Mouse (Mus musculus) heart, embryonic 13.5 days (tissue): Measurements from ENCODE around the gene Trim28. TPM values are rescaled to one million over a fixed set of nuclear protein-coding genes. Genes with fewer than 3 reads are reported as not detected.

ENCODE experiments used
- ATAC-seq: fragments of 200-750 bp; cut with Nextera tagmentation; 2 replicates; pipeline ENCODE4 v1.8.0; 2017; ENCODE audit warnings: moderate TSS enrichment; ENCODE audit not compliant: insufficient number of reproducible peaks, low FRiP score, low TSS enrichment; ENCODE audit errors: extremely low read depth
- H3K27ac ChIP-seq: fragments of 300-500 bp; sonication (generic); replicated peaks from 2 replicates; pipeline ENCODE4 v1.5.1; 2015; ENCODE audit warnings: moderate library complexity, mild to moderate bottlenecking, inconsistent platforms
- H3K27me3 ChIP-seq: fragments of 300-500 bp; sonication (generic); replicated peaks from 2 replicates; pipeline ENCODE4 v1.6.1; 2015; ENCODE audit warnings: mild to moderate bottlenecking, inconsistent platforms
- H3K36me3 ChIP-seq: fragments of 300-500 bp; sonication (generic); 2 replicates; pipeline ENCODE4 v1.6.1; 2015; ENCODE audit warnings: mild to moderate bottlenecking, inconsistent platforms
- H3K4me1 ChIP-seq: fragments of 300-500 bp; sonication (generic); 2 replicates; pipeline ENCODE4 v1.6.1; 2015; ENCODE audit warnings: inconsistent platforms
- H3K4me2 ChIP-seq: fragments of 300-500 bp; sonication (generic); 2 replicates; pipeline ENCODE4 v1.6.1; 2015; ENCODE audit warnings: inconsistent platforms, mild to moderate bottlenecking, moderate library complexity
- H3K4me3 ChIP-seq: fragments of 300-500 bp; sonication (generic); 2 replicates; pipeline ENCODE4 v1.5.1; 2015; ENCODE audit warnings: moderate library complexity, mild to moderate bottlenecking, inconsistent platforms
- H3K9ac ChIP-seq: fragments of 300-500 bp; sonication (generic); 2 replicates; pipeline ENCODE4 v1.6.1; 2015; ENCODE audit warnings: inconsistent platforms, mild to moderate bottlenecking, moderate library complexity
- H3K9me3 ChIP-seq: fragments of 300-500 bp; sonication (generic); 2 replicates; pipeline ENCODE4 v1.6.1; 2016; ENCODE audit warnings: inconsistent platforms
- WGBS: fragments of 180-500 bp; shearing (Covaris S2); methylation state at CpG from one replicate; pipeline ENCODE4 v1.1.7; 2015; ENCODE audit warnings: mixed read lengths; 5-methylcytosine and 5-hydroxymethylcytosine counted together
- polyA plus RNA-seq: library from polyadenylated mRNA; unstranded; fragments of >200 nt; fragmentation: Nextera tagmentation; extraction: Ambion mirVana; gene quantifications from 2 replicates; pipeline ENCODE4 v1.2.1, GENCODE M21; 2015

Gene Trim28
- polyA plus RNA-seq, 1 experiment from 2014 or later, result 155 TPM

DNA sequence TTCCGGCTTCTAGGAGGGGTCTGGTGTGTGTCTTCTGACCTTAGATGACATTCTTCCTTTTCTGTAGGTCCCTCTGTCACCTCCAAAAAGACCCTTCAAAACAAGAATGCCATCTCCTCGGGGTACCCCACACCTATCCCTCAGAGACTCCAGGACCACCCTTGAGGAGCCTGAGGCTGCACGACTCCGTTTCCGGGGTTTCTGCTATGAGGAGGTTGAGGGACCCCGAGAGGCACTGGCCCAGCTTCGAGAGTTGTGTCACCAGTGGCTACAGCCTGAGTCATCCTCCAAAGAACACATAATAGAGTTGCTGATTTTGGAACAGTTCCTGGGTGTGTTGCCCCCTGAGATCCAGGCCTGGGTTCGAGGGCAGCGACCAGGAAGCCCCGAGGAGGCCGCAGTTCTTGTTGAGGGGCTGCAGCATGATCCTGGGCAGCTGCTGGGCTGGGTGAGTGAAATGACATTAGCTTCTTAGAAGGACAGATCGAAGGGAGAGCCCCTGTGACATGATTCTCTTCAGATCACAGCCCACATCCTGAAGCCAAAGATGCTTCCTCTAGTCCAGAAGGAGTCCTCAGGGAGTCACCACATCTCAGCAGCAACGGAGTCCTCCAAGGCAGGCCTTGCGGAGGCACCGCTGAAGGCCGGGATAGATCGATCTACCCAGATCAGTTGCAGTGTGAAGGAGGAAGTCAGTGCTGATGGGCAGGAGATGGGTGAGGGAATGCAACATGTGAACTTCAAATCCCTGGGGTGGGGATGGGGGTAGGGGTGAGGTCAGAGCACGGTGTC, 19.8 kb upstream of the Trim28 start:
- peak overlapping the region; percentile 82 for H3K9ac ChIP-seq
- H3K4me1 ChIP-seq, result peaks cover 20% of the 10 kb centered on the region
- H3K4me2 ChIP-seq, result peak overlapping the region; percentile 78
- H3K36me3 ChIP-seq, result 0 out of 2 replicates have a peak, but pooled peaks cover 13% of the 10 kb centered on the region
- no peaks in the 10 kb centered on the region for H3K27me3 ChIP-seq
- peak overlapping the region; percentile 74 for H3K4me3 ChIP-seq
- H3K9me3 ChIP-seq, result no peaks in the 10 kb centered on the region
- ATAC-seq, result no peak
- WGBS, result 79% methylated on average over 18 of the region's 18 CpGs
- peak overlapping the region; percentile 95 for H3K27ac ChIP-seq

DNA sequence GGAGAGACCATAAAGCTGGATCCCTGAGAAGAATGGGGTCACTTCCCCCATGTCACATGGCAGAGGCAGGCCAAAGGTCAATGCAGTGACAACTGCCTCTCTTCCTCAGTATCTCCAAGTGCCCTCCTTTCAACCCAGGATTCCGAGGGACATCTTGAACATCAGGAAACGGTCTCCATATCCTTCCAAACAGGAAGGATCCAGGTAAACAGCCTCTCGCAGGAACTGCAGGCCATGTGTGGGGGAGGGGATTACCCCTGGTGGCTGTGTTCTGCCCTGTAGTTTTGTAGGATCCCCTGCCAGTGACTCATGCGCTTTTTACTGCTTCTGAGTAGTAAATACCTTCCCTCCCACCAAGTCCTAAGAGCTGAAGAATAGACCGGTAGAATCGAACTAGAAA, 19.1 kb upstream of the Trim28 start:
- Histone ChIP-seq H3K27me3 (no peaks in the 10 kb centered on the region), H3K4me2 (no peak overlapping the region), H3K9me3 (no peaks in the 10 kb centered on the region), H3K4me3 (no peak overlapping the region), H3K36me3 (0 out of 2 replicates have a peak, but pooled peaks cover 13% of the 10 kb centered on the region), H3K4me1 (peaks cover 20% of the 10 kb centered on the region), H3K9ac (0 out of 2 replicates have a peak overlapping the region, but pooled peaks have one; percentile 14), H3K27ac (no peak overlapping the region)
- ATAC-seq, result no peak
- 58% methylated on average over 6 of the region's 6 CpGs for WGBS

DNA sequence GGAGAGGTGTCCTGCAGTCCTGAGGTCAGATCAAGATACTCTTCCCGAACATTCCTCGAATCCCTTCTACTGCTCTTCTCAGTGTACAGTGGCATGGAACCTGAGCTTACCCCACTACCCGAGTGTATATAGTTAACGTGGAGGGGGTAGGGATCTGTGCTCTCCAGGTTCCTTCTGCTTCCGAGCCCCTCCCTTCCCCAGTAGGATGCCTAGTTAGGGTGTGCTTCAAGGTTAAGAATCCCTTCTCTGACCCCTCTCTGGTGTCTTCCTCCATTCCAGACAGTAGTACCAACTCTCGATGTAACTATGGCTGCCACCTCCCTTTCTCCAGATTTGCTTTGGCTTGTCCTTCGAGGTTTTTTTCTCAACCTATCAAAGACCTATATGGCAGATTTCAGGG, 18.6 kb upstream of the Trim28 start:
- Histone ChIP-seq H3K4me3 (no peak overlapping the region), H3K9ac (no peak overlapping the region), H3K27ac (no peak overlapping the region), H3K4me2 (no peak overlapping the region), H3K9me3 (no peaks in the 10 kb centered on the region), H3K4me1 (peaks cover 20% of the 10 kb centered on the region), H3K36me3 (0 out of 2 replicates have a peak, but pooled peaks cover 13% of the 10 kb centered on the region), H3K27me3 (no peaks in the 10 kb centered on the region)
- no peak for ATAC-seq
- 85% methylated on average over 7 of the region's 7 CpGs for WGBS

- 45% methylated on average over 1 of the region's 1 CpGs for WGBS
- no peak overlapping the region for H3K9ac ChIP-seq
- no peak overlapping the region for H3K27ac ChIP-seq
- H3K4me2 ChIP-seq, result no peak overlapping the region
- H3K9me3 ChIP-seq, result no peaks in the 10 kb centered on the region
- no peak overlapping the region for H3K4me3 ChIP-seq
- no peak for ATAC-seq
- H3K4me1 ChIP-seq, result no peaks in the 10 kb centered on the region
- 0 out of 2 replicates have a peak, but pooled peaks cover 13% of the 10 kb centered on the region for H3K36me3 ChIP-seq
- H3K27me3 ChIP-seq, result no peaks in the 10 kb centered on the region
Measured at GRCm38 (mm10) chr7:12985724-12986123, 13.2 kb upstream of the Trim28 start.

GRCm38 (mm10) chr7:12986906-12987305, 12.0 kb upstream of the Trim28 start:
- Histone ChIP-seq H3K36me3 (0 out of 2 replicates have a peak, but pooled peaks cover 9% of the 10 kb centered on the region), H3K27me3 (no peaks in the 10 kb centered on the region; the same call in 1 of the 2 replicates), H3K27ac (no peak overlapping the region), H3K9me3 (no peaks in the 10 kb centered on the region), H3K4me2 (no peak overlapping the region), H3K4me1 (no peaks in the 10 kb centered on the region), H3K4me3 (no peak overlapping the region), H3K9ac (no peak overlapping the region)
- ATAC-seq, result no peak
- WGBS, result 81% methylated on average over 8 of the region's 8 CpGs

- no peaks in the 10 kb centered on the region; the same call in 1 of the 2 replicates for H3K27me3 ChIP-seq
- no peaks in the 10 kb centered on the region for H3K9me3 ChIP-seq
- ATAC-seq, result no peak
- H3K4me2 ChIP-seq, result no peak overlapping the region
- no peak overlapping the region for H3K27ac ChIP-seq
- H3K4me1 ChIP-seq, result no peaks in the 10 kb centered on the region
- WGBS, result 69% methylated on average over 8 of the region's 8 CpGs
- H3K36me3 ChIP-seq, result 0 out of 2 replicates have a peak, but pooled peaks cover 2% of the 10 kb centered on the region
- no peak overlapping the region for H3K4me3 ChIP-seq
- H3K9ac ChIP-seq, result no peak overlapping the region
Measured at GRCm38 (mm10) chr7:12987409-12988189, 11.3 kb upstream of the Trim28 start.

GRCm38 (mm10) chr7:12992222-12992621, 6.7 kb upstream of the Trim28 start:
- 6% methylated on average over 3 of the region's 3 CpGs for WGBS
- H3K36me3 ChIP-seq, result no peaks in the 10 kb centered on the region
- H3K9me3 ChIP-seq, result no peaks in the 10 kb centered on the region
- no peak for ATAC-seq
- no peak overlapping the region for H3K4me3 ChIP-seq
- H3K9ac ChIP-seq, result no peak overlapping the region
- no peak overlapping the region for H3K4me2 ChIP-seq
- H3K4me1 ChIP-seq, result no peaks in the 10 kb centered on the region
- H3K27ac ChIP-seq, result no peak overlapping the region
- no peaks in the 10 kb centered on the region; the same call in 1 of the 2 replicates for H3K27me3 ChIP-seq

DNA sequence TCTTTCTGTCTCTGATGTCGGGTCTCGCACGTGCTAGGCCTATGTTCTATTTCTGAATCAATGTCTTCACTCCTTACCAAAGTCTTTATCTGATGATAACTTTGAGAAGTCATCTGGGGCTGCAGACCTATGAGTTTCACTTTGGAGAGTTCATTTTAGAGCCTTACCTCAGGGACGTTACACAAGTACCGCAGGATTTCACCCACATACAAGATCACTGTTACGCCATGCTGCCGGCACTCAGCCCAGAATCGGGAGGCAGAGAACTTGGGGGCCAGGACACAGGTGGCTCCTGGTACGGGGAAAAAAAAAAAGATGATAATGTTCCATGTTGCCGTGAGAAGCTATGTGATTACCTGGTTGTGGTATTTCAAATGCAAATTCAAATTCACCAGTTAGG, 5.8 kb upstream of the Trim28 start:
- Histone ChIP-seq H3K4me3 (no peak overlapping the region), H3K27ac (no peak overlapping the region), H3K4me1 (no peaks in the 10 kb centered on the region), H3K4me2 (no peak overlapping the region), H3K27me3 (no peaks in the 10 kb centered on the region; the same call in 1 of the 2 replicates), H3K36me3 (no peaks in the 10 kb centered on the region), H3K9me3 (no peaks in the 10 kb centered on the region), H3K9ac (no peak overlapping the region)
- ATAC-seq, result no peak
- 78% methylated on average over 10 of the region's 10 CpGs for WGBS

GRCm38 (mm10) chr7:12995862-12996261, 3.1 kb upstream of the Trim28 start:
- no peaks in the 10 kb centered on the region for H3K36me3 ChIP-seq
- H3K4me1 ChIP-seq, result no peaks in the 10 kb centered on the region
- no peaks in the 10 kb centered on the region; the same call in 1 of the 2 replicates for H3K27me3 ChIP-seq
- no peak overlapping the region for H3K4me3 ChIP-seq
- no peak overlapping the region for H3K4me2 ChIP-seq
- ATAC-seq, result no peak
- no peak overlapping the region for H3K9ac ChIP-seq
- H3K27ac ChIP-seq, result no peak overlapping the region
- no peaks in the 10 kb centered on the region for H3K9me3 ChIP-seq

- Histone ChIP-seq H3K27me3 (no peaks in the 10 kb centered on the region), H3K9ac (no peak overlapping the region), H3K27ac (no peak overlapping the region), H3K4me2 (no peak overlapping the region), H3K4me3 (no peak overlapping the region), H3K36me3 (no peaks in the 10 kb centered on the region), H3K9me3 (no peaks in the 10 kb centered on the region), H3K4me1 (no peaks in the 10 kb centered on the region)
- no peak for ATAC-seq
- 57% methylated on average over 5 of the region's 5 CpGs for WGBS
Measured at GRCm38 (mm10) chr7:12997230-12997629, 1.7 kb upstream of the Trim28 start.

DNA sequence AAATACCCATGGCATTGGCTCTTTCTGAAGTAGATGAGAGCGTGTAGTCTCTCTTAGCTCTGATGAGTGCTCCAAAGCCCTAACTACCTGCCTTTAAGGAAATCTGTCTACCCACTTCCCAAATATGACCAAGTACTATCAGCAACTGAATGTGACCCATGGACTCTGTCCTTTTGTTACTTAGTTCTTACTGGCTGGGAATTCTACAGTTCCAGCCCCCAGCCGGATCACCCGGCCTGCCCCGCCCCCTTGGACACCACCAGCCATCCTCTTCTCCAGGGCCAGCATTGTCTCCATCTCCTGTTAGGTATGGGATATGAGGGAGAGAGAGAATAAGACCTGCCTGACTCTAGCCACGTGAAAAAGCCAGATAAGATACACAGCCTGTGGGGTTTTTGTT, 861 bp upstream of the Trim28 start, which contains the start of gene Slc27a5:
Slc27a5 (minus strand) TSS at position 140 of the 400 bp plus-strand sequence.
- Histone ChIP-seq H3K4me2 (no peak within 1 kb of the TSS), H3K36me3 (no peaks in the 10 kb centered on the region), H3K4me1 (no peaks in the 10 kb centered on the region), H3K9ac (no peak within 1 kb of the TSS), H3K9me3 (no peaks in the 10 kb centered on the region), H3K27me3 (no peaks in the 10 kb centered on the region), H3K27ac (no peak within 1 kb of the TSS), H3K4me3 (no peak within 1 kb of the TSS)
- ATAC-seq, result no peak
- WGBS, result 69% methylated on average over 5 of the region's 5 CpGs
